Mouse (Mus musculus) heart, adult 2 months (tissue): ENCODE results near the gene Akap6. TPM values are rescaled to one million over a fixed set of nuclear protein-coding genes. Genes with fewer than 3 reads are reported as not detected.

Experiments
- DNase-seq, 2 experiments: peaks; one replicate each; pipeline ENCODE4 v3.0.0; 2021
- H3K27ac ChIP-seq: fragments of 200-600 bp; 2 replicates; pipeline ENCODE4 v1.8.1; 2022
- H3K27me3 ChIP-seq: fragments of 200-500 bp; 2 replicates; pipeline ENCODE4 v1.6.1; 2012; ENCODE audit warnings: mild to moderate bottlenecking, low read length, inconsistent platforms, mixed read lengths; ENCODE audit not compliant: control insufficient read depth, insufficient read depth
- H3K36me3 ChIP-seq: fragments of 200-500 bp; 2 replicates; pipeline ENCODE4 v1.6.1; 2012; ENCODE audit warnings: low read length, inconsistent platforms; ENCODE audit not compliant: control insufficient read depth, insufficient read depth
- H3K4me1 ChIP-seq: fragments of 200-500 bp; 2 replicates; pipeline ENCODE4 v1.6.1; 2011; ENCODE audit warnings: low read length; ENCODE audit not compliant: control insufficient read depth, insufficient read depth
- H3K4me3 ChIP-seq: fragments of 200-600 bp; 2 replicates; pipeline ENCODE4 v1.8.1; 2022
- H3K79me2 ChIP-seq: fragments of 200-500 bp; replicated peaks from 2 replicates; pipeline ENCODE4 v1.6.1; 2012; ENCODE audit warnings: mild to moderate bottlenecking, inconsistent platforms, low read length, moderate library complexity, mixed read lengths; ENCODE audit not compliant: control insufficient read depth, insufficient read depth
- H3K9ac ChIP-seq: fragments of 200-500 bp; 2 replicates; pipeline ENCODE4 v1.6.1; 2012; ENCODE audit warnings: low read depth, mild to moderate bottlenecking, control low read depth, inconsistent platforms, low read length, mixed read lengths
- CTCF ChIP-seq: fragments of 200-600 bp; IDR thresholded peaks from 2 replicates; pipeline ENCODE4 v1.8.1; 2022; ENCODE audit warnings: antibody characterized with exemption, mild to moderate bottlenecking, moderate library complexity
- EP300 ChIP-seq: fragments of 200-500 bp; IDR thresholded peaks from 2 replicates; pipeline ENCODE4 v1.6.1; 2011; ENCODE audit warnings: low read depth, low read length, control low read depth; ENCODE audit not compliant: insufficient read depth
- POLR2A ChIP-seq: fragments of 200-500 bp; IDR thresholded peaks from 2 replicates; pipeline ENCODE4 v1.6.1; 2011; ENCODE audit warnings: mild to moderate bottlenecking, low read depth, low read length, control low read depth; ENCODE audit not compliant: insufficient read depth
- WGBS: fragments of 180-500 bp; shearing (Covaris S2); methylation state at CpG from one replicate; pipeline ENCODE4 v1.1.7; 2018; 5-methylcytosine and 5-hydroxymethylcytosine counted together
- intact Hi-C: fragments of 180-260 bp; cut with DNase I; formaldehyde crosslinking; loops from one replicate; pipeline ENCODE4 v1.15.1; 2025
- polyA plus RNA-seq: library from polyadenylated mRNA; depleted of rRNA; stranded (reverse); fragments of >200 nt; gene quantifications from 2 replicates; pipeline ENCODE4 v1.2.3, GENCODE M21; 2012
- total RNA-seq, 2 experiments: library from RNA; stranded (reverse); gene quantifications; 2 replicates each; pipeline ENCODE4 v1.2.3; 2021

The Akap6 gene
- total and polyA plus RNA-seq, 3 experiments, result 14.1 to 100 (median 94.6) TPM

DNA sequence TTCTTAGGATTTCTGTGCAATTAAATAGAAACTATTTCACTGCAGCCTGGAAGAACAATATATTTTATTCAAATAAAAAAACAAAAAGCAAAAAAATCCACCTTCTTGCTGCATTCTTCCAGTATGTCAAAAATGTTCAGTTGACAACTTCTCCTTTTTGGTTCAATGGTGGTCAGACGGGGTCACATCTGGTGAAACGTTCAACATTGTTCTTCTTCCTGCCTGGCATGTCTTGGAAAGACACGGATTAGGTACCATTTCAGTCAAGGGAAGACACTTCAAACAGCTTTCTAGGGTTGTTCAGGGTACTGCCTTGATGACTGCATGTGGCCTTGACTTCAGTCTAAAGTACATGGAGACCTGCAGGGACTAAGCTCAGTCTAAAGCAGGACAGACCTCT lies 258.8 kb downstream of the Akap6 start:
- H3K36me3 ChIP-seq, result no peaks in the 10 kb centered on the region
- no peaks in the 10 kb centered on the region for H3K27me3 ChIP-seq
- H3K4me3 ChIP-seq, result no peak overlapping the region
- H3K79me2 ChIP-seq, result no peaks in the 10 kb centered on the region
- H3K27ac ChIP-seq, result no peak overlapping the region
- no peak overlapping the region for H3K9ac ChIP-seq
- no peaks in the 10 kb centered on the region for H3K4me1 ChIP-seq
- DNase-seq, result no peak
- TF ChIP-seq POLR2A (no peak), EP300 (no peak), CTCF (no peak)
- intact Hi-C loops, result no loop called here
- WGBS, result 39% methylated on average over 3 of the region's 3 CpGs

DNA sequence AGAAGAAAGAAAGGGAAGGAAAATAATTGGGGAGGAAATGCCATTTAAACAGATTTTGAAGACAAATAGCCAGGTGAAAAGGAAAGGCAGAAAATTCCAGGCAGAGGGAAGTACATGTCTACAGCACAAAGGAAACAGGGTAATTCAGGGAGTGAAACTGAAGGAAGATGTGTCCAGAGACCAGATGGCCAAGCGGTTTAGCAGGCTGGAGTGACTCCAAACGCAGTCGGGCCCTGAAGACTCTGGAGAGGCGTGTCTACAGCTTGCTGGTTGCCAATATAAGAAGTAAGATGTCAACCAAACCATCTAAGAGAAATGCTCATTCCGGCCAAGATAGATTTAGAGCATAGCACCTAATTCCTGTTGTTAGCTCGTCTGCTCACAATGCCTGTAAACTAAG lies 292.6 kb downstream of the Akap6 start:
- Histone ChIP-seq H3K9ac (no peak overlapping the region), H3K4me1 (no peaks in the 10 kb centered on the region), H3K79me2 (no peaks in the 10 kb centered on the region), H3K27ac (no peak overlapping the region), H3K4me3 (no peak overlapping the region), H3K36me3 (no peaks in the 10 kb centered on the region), H3K27me3 (no peaks in the 10 kb centered on the region)
- intact Hi-C loops, result no loop called here
- WGBS, result 32% methylated on average over 6 of the region's 6 CpGs
- no peak for TF ChIP-seq EP300
- TF ChIP-seq POLR2A, result no peak
- TF ChIP-seq CTCF, result no peak
- DNase-seq, result no peak

DNA sequence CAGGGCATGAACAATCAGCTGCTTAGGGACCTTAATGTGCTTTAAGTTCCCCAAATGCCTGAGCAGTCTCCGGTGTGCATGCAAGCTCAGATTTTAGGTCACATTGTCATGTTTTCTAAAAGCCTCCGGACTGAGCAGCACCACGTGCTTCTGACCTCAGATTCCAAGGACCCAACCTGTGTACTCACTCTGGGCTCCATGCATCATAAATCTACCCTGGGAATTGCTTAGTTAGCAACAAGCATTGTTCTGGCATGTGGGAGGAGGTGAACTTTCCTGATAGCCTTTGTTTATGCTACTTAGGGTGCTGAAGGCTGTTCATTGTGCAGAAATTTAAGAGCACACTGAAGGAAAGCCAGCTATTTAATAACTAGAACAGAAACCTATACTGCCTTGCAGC lies 313.2 kb downstream of the Akap6 start:
- Histone ChIP-seq H3K9ac (no peak overlapping the region), H3K27ac (no peak overlapping the region), H3K36me3 (no peaks in the 10 kb centered on the region), H3K79me2 (no peaks in the 10 kb centered on the region), H3K4me3 (no peak overlapping the region), H3K27me3 (no peaks in the 10 kb centered on the region), H3K4me1 (no peaks in the 10 kb centered on the region)
- intact Hi-C loops, result no loop called here
- WGBS, result 48% methylated on average over 3 of the region's 3 CpGs
- TF ChIP-seq EP300 (no peak), CTCF (no peak), POLR2A (no peak)
- DNase-seq, result no peak

DNA sequence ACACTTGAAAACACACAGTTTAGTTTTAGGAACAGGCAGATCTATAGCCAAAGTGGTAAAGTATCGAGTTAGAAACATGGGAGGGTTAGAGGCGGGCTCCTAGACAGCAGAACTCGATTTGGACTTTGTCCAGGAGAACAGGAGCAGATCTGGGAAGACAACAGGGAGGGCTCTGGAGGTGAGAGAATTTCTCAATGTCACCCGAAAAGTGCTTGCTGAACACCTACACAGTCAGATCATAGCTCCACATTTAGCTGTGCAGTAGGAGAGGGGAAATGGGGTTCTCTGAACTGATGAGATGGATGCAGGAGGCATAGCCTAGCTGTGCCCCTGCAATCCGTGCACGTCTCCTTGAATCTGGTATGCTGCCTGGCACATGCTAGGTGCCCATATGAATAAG lies 315.4 kb downstream of the Akap6 start:
- H3K27ac ChIP-seq, result no peak overlapping the region
- no peaks in the 10 kb centered on the region for H3K79me2 ChIP-seq
- TF ChIP-seq POLR2A (no peak), CTCF (no peak), EP300 (no peak)
- WGBS, result 86% methylated on average over 6 of the region's 6 CpGs
- H3K27me3 ChIP-seq, result no peaks in the 10 kb centered on the region
- H3K4me3 ChIP-seq, result no peak overlapping the region
- no peaks in the 10 kb centered on the region for H3K4me1 ChIP-seq
- DNase-seq, result no peak
- no peaks in the 10 kb centered on the region for H3K36me3 ChIP-seq
- H3K9ac ChIP-seq, result no peak overlapping the region
- intact Hi-C loops, result no loop called here

DNA sequence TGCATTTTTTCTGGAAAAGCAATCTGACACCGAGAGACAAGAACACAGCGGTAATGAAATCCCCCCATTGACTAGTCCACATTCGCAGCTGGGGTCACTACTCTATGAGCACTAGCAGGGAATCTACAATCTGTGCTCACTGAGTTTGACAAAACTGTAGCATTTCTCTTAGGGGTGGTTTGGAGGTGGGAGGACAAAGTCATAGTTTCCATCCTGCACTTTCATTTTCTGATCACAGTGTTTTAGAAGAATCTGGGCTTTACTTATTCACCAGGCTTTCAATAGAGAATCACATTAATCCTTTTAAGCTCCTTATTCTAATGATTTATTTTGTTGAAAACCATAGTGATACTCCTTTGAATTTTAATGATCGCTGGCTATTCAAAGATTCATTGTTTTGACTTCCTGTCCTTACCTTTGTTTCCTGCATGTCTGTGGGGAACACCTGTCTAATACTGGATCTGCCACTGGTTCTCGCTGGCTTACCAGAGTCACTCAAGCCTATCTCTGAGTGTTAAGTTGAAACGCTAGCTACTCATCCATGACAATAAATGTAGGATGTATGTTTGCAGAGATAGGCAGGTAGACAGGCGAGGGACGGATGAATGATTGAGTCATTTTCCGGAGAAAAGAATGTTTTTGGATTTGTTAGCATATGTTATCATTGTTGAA lies 325.5 kb downstream of the Akap6 start:
- Histone ChIP-seq H3K79me2 (no peaks in the 10 kb centered on the region), H3K27me3 (no peaks in the 10 kb centered on the region), H3K9ac (no peak overlapping the region), H3K4me1 (no peaks in the 10 kb centered on the region), H3K36me3 (no peaks in the 10 kb centered on the region), H3K27ac (no peak overlapping the region), H3K4me3 (no peak overlapping the region)
- no peak for TF ChIP-seq CTCF
- no peak for TF ChIP-seq EP300
- TF ChIP-seq POLR2A, result no peak
- DNase-seq, result no peak
- 82% methylated on average over 9 of the region's 9 CpGs for WGBS
- intact Hi-C loops, result no loop called here

DNA sequence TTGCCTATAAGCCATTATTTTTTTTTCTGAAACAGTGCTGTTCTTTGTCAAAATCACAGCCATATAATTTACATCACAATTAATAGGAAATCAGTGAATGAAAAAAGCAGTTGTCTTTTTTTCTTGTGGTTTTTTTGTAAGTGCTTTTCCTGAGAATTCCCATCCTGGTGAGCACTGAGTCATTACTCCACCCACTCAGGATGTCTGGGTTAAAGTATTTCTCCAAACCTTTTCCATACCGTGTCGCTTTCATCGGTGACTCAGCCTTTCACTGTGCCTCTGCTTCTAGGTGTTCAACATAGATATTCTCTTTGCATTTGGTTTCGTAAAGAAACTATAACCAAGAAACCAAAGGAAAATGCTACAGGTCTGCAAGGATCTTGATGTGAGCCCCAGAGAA lies 328.1 kb downstream of the Akap6 start:
- Histone ChIP-seq H3K27ac (no peak overlapping the region), H3K4me1 (no peaks in the 10 kb centered on the region; the same call in 1 of the 2 replicates), H3K4me3 (no peak overlapping the region), H3K79me2 (no peaks in the 10 kb centered on the region), H3K36me3 (no peaks in the 10 kb centered on the region), H3K27me3 (no peaks in the 10 kb centered on the region), H3K9ac (no peak overlapping the region)
- 48% methylated on average over 4 of the region's 4 CpGs for WGBS
- intact Hi-C loops, result no loop called here
- DNase-seq, result no peak
- no peak for TF ChIP-seq CTCF
- no peak for TF ChIP-seq EP300
- no peak for TF ChIP-seq POLR2A

DNA sequence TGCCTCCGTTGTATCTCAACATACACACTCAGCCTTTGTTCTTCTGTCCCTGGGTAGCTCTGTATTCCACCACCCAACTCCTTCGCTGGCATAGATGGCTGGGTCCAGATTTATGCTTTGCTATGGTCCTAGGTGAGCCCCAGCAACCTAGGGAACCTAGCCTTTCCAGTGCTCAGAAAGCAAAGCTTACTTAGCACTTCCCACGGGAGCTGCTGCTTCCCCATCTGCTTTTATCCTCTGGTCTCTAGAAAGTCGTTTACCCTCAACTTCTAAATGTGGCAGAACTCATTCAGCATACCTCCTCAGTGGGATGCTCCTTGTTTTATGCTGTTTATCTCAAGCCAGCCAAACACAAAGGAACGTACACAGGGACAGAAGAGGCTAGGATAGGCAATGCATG lies 329.7 kb downstream of the Akap6 start:
- no peak for TF ChIP-seq EP300
- no peak for TF ChIP-seq POLR2A
- no peak for TF ChIP-seq CTCF
- Histone ChIP-seq H3K27ac (no peak overlapping the region), H3K9ac (no peak overlapping the region), H3K4me1 (no peaks in the 10 kb centered on the region; the same call in none of the 2 replicates), H3K79me2 (no peaks in the 10 kb centered on the region), H3K4me3 (no peak overlapping the region), H3K36me3 (peaks cover 5% of the 10 kb centered on the region), H3K27me3 (no peaks in the 10 kb centered on the region)
- intact Hi-C loops, result no loop called here
- DNase-seq, result no peak
- 50% methylated on average over 5 of the region's 5 CpGs for WGBS
